Mouse (Mus musculus): ENCODE results near the gene Galk2.

DNA sequence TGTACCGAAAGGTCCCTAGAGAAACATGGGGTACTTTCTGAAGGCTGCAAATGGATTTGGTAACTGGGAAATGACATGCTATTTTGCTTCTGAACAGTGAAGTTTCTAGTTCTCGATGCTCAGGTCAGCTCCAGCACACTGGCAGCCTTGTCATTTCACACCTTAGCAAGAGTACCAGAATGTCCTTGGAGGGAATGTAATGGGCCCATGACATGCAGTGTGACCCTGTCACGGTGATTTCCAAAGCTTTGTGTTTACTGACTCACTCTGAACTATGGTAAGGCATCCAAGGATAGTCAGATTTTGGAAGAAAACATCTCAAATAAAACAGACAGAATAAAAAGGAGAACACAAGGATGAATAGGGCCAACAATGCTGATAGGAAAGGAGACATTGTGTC is 42.5 kb downstream of the Galk2 start:
- TF ChIP-seq CTCF (IDR thresholded peaks at IDR 0.05; ENCODE audit: low read depth) (no peak), EP300 (IDR thresholded peaks at IDR 0.05; ENCODE audit: low read depth) (no peak)

All from liver, postnatal 0 days (tissue).